Mouse (Mus musculus) hindbrain, postnatal 0 days (tissue): ENCODE results near the gene D630003M21Rik. TPM values are rescaled to one million over a fixed set of nuclear protein-coding genes. Genes with fewer than 3 reads are reported as not detected.
A peak's percentile ranks its signal among the peaks of the same experiment; 100 is the strongest.

ENCODE experiments used
- ATAC-seq: fragments of 200-750 bp; cut with Nextera tagmentation; 2 replicates; pipeline ENCODE4 v1.8.0; 2017; ENCODE audit warnings: mild to moderate bottlenecking, moderate TSS enrichment, moderate library complexity
- DNase-seq: peaks from one replicate; pipeline ENCODE4 v3.0.0-alpha.2; 2015; ENCODE audit warnings: low spot score
- H3K27ac ChIP-seq: fragments of 300-500 bp; sonication (generic); 2 replicates; pipeline ENCODE4 v1.5.1; 2014; ENCODE audit warnings: mild to moderate bottlenecking
- H3K27me3 ChIP-seq: fragments of 300-500 bp; sonication (generic); 2 replicates; pipeline ENCODE4 v1.6.1; 2014; ENCODE audit warnings: low read length, mixed read lengths; ENCODE audit not compliant: insufficient read depth
- H3K36me3 ChIP-seq: fragments of 300-500 bp; sonication (generic); 2 replicates; pipeline ENCODE4 v1.6.1; 2014; ENCODE audit warnings: low read length, mixed read lengths; ENCODE audit not compliant: insufficient read depth
- H3K4me1 ChIP-seq: fragments of 300-500 bp; sonication (generic); 2 replicates; pipeline ENCODE4 v1.6.1; 2014; ENCODE audit warnings: antibody characterized with exemption, low read length, mixed read lengths; ENCODE audit not compliant: insufficient read depth
- H3K4me2 ChIP-seq: fragments of 300-500 bp; sonication (generic); 2 replicates; pipeline ENCODE4 v1.6.1; 2014; ENCODE audit warnings: low read depth, mild to moderate bottlenecking, low read length, moderate library complexity, mixed read lengths
- H3K4me3 ChIP-seq: fragments of 300-500 bp; sonication (generic); 2 replicates; pipeline ENCODE4 v1.5.1; 2014; ENCODE audit warnings: low read length
- H3K9ac ChIP-seq: fragments of 300-500 bp; sonication (generic); replicated peaks from 2 replicates; pipeline ENCODE4 v1.6.1; 2014; ENCODE audit warnings: mild to moderate bottlenecking, low read length, moderate library complexity, mixed read lengths
- H3K9me3 ChIP-seq: fragments of 300-500 bp; sonication (generic); 2 replicates; pipeline ENCODE4 v1.6.1; 2016; ENCODE audit warnings: low read length, mixed read lengths
- CTCF ChIP-seq: IDR thresholded peaks from 2 replicates; pipeline ENCODE4 v1.5.1; 2016; ENCODE audit warnings: antibody characterized with exemption, control low read depth, low read depth
- WGBS: fragments of 180-500 bp; shearing (Covaris S2); extraction: QIAGEN DNeasy Blood & Tissue Kit; methylation state at CpG from one replicate; pipeline ENCODE4 v1.1.7; 2014; 5-methylcytosine and 5-hydroxymethylcytosine counted together
- polyA plus RNA-seq: library from polyadenylated mRNA; unstranded; fragments of >200 nt; fragmentation: Nextera tagmentation; extraction: Ambion mirVana; gene quantifications from 2 replicates; pipeline ENCODE4 v1.2.1, GENCODE M21; 2015
- total RNA-seq: library from RNA; depleted of rRNA; stranded (reverse); fragments of >200 nt; gene quantifications from 2 replicates; pipeline ENCODE4 v1.2.3, GENCODE M21; 2014

The D630003M21Rik gene
- total and polyA plus RNA-seq, 2 experiments from 2014 or later = 2.3 to 7.8 TPM

DNA sequence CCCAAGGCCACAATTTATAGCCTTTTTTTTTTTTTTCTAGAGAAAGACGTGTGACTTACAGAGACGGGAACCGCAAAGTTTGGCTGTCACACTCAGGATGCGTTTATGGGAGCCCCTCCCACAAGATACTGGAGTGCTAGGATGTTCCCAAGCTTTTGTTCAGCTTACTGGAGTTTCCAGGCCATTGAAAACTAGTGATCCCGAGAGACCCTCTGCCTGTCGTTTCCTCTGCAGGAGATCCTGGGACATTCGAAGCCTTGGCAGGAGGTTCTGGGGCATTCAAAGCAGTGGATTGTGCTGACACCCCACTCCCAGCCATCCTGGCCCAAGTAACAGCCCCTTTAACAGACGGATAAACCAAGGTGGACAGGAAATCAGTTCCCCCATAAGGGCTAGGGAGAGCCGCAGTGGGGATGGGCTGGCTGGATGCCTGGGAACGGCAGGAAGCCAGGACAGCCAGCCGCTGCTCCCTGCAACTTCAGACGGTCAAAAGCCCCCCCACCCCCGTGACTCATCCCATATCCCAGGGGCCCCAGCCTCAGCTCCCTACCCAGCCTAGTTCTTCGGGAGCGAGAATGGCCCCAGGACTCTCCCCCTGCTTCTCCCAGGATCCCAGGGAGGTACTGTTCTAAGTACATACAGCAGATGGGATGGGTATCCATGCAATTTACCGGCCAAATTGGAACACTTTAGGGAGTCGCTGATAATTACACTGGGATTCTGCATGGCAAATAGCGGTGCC, 49.5 kb downstream of the D630003M21Rik start:
- Histone ChIP-seq H3K27me3 (no peaks in the 10 kb centered on the region), H3K9me3 (no peaks in the 10 kb centered on the region), H3K36me3 (no peaks in the 10 kb centered on the region), H3K4me3 (peak overlapping the region; percentile 11), H3K4me1 (peaks cover 10% of the 10 kb centered on the region; the same call in 1 of the 2 replicates), H3K27ac (peak overlapping the region; percentile 11; the same call in 1 of the 2 replicates), H3K9ac (no peak overlapping the region), H3K4me2 (peak overlapping the region; percentile 46)
- TF ChIP-seq CTCF = no peak
- 8% methylated on average over 18 of the region's 18 CpGs for WGBS
- DNase-seq = peak; percentile 57
- ATAC-seq = 0 out of 2 replicates have a peak, but pooled peaks have one; percentile 28

DNA sequence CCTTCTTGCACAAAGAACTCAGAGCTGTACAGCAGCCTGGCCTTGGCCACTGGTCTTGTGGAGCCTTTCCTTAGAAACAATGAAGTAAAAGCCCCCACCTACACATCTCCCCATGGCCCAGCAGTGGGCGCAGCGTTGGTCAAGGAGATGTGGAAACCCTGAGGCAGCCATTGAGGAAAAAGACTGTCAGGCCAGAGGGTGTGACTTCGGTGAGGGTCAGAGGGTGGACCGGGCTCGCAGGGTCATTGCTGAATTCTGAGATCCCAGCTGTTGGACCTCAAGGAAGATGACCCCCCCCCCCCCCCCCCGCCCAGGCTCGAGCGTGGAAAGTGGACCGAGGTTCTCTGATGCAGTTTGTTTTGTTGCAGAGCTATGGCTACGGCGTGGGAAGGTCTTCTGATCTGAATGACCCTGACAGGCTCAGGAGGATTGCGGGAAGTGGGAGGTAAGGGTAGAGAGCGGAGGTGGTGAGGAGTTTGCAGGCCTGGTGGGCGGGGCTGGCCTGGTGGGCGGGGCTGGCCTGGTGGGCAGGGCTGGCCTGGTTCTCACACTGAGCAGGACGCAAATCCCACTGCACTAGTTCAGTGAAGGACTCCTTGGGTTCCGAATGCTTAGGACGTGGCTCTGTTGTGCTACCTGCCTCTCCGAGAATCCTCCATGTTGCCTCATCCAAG, 50.2 kb downstream of the D630003M21Rik start:
- Histone ChIP-seq H3K9me3 (no peaks in the 10 kb centered on the region), H3K36me3 (no peaks in the 10 kb centered on the region), H3K4me2 (peak overlapping the region; percentile 46), H3K27ac (0 out of 2 replicates have a peak overlapping the region, but pooled peaks have one; percentile 11), H3K4me3 (peak overlapping the region; percentile 11), H3K27me3 (no peaks in the 10 kb centered on the region), H3K9ac (no peak overlapping the region), H3K4me1 (peaks cover 13% of the 10 kb centered on the region)
- no peak for DNase-seq
- peak; percentile 38; the same call in 1 of the 2 replicates for ATAC-seq
- WGBS = 13% methylated on average over 19 of the region's 19 CpGs
- TF ChIP-seq CTCF = no peak; the same call in 1 of the 2 replicates

DNA sequence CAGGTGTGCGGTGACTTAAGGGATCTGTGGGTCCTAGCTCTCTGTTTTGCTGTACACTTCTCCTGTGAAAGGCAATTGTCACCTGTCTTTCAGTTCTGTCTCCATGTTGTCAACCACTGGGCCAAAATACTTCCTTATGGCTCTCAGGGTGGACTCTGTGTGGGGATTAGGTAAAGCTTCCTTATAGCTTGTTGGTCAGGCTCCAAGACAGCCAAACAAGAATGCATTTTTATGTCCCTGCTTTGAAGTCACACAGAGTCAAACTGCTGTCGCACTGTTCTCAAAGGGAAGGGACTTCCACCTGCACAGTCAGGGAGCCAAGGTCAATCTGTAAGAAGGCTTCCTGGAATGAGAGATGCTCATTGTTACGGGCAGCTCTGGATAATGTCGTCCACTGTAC, 50.9 kb downstream of the D630003M21Rik start:
- Histone ChIP-seq H3K9ac (no peak overlapping the region), H3K4me3 (no peak overlapping the region), H3K9me3 (no peaks in the 10 kb centered on the region), H3K4me1 (peaks cover 13% of the 10 kb centered on the region), H3K36me3 (no peaks in the 10 kb centered on the region), H3K4me2 (no peak overlapping the region), H3K27ac (no peak overlapping the region), H3K27me3 (no peaks in the 10 kb centered on the region)
- DNase-seq (no peak), ATAC-seq (no peak)
- TF ChIP-seq CTCF = no peak
- 65% methylated on average over 4 of the region's 4 CpGs for WGBS

DNA sequence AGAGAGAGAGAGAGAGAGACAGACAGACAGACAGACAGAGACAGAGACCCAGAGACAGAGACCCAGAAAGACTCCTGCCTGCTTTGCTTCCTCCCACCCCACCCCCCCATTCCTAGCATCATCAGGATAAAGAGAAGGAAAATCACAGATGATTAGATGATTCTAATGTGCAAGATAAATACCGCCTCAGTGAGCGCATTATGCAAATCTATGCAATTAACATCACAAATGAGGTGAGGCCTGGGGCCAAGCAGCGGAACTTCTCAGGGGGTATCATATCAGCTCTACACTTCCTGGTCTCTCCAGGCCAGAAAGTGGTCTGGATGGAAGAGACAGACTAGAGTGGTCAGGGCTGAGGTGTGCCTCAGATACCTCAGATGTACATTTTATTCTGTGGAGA, 51.4 kb downstream of the D630003M21Rik start:
- 23% methylated on average over 3 of the region's 3 CpGs for WGBS
- no peak for ATAC-seq

DNA sequence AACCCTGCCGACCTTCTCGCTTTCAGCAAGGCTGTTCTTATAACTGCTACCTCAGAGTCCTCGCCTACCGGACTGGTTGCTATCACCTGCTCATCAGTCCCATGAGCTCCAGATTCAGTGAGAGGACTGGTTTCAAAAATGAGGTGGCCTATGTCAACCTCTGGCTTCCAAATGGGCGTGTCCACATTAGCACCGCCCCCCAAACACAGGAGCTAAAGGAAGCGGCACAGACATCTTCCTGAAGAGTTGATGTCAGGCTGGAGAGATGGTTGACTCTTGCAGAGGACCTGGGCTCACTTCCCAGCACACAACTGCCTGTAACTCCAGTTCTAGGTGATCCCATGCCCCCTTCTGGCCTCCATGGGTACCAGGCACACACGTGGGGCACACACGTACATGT, 52.3 kb downstream of the D630003M21Rik start:
- 98% methylated on average over 9 of the region's 9 CpGs for WGBS
- no peak overlapping the region for H3K27ac ChIP-seq
- ATAC-seq = no peak

More for the DNA sequence above, 51.4 kb downstream of the D630003M21Rik start:
- Histone ChIP-seq H3K9me3 (no peaks in the 10 kb centered on the region), H3K27me3 (no peaks in the 10 kb centered on the region), H3K27ac (no peak overlapping the region), H3K9ac (no peak overlapping the region), H3K4me1 (peaks cover 13% of the 10 kb centered on the region), H3K4me2 (no peak overlapping the region), H3K36me3 (no peaks in the 10 kb centered on the region), H3K4me3 (no peak overlapping the region)
- DNase-seq = peak; percentile 58
- no peak for TF ChIP-seq CTCF

DNA sequence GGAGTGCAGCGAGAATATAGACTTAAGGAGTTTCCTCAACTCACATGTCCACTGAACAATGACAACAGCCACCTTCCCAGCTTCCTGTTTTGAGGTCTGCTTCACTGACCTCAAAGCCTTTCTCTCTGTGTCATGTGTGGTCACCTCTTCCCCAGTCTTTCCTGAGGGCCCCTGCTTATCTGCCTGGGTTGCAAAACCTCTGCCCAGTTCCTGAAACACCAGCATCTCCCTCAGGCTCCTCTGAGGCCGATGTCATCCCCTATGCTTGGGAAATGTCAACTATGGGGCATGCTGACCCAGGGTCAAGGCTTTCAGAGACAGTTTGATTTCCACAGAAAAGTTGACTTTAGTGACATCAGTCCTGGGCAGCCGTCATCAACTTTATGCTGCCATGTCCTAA, 53.6 kb downstream of the D630003M21Rik start:
- Histone ChIP-seq H3K4me2 (no peak overlapping the region), H3K27me3 (no peaks in the 10 kb centered on the region), H3K4me3 (no peak overlapping the region), H3K27ac (no peak overlapping the region), H3K4me1 (peaks cover 13% of the 10 kb centered on the region), H3K9ac (no peak overlapping the region), H3K9me3 (no peaks in the 10 kb centered on the region), H3K36me3 (no peaks in the 10 kb centered on the region)
- no peak for DNase-seq
- 75% methylated on average over 3 of the region's 3 CpGs for WGBS
- ATAC-seq = no peak
- TF ChIP-seq CTCF = no peak

More for the DNA sequence above, 52.3 kb downstream of the D630003M21Rik start:
- Histone ChIP-seq H3K9ac (no peak overlapping the region), H3K27me3 (no peaks in the 10 kb centered on the region), H3K36me3 (no peaks in the 10 kb centered on the region), H3K4me2 (no peak overlapping the region), H3K9me3 (no peaks in the 10 kb centered on the region), H3K4me1 (peaks cover 13% of the 10 kb centered on the region), H3K4me3 (no peak overlapping the region)
- TF ChIP-seq CTCF = no peak
- no peak for DNase-seq
